Mouse (Mus musculus) C2C12 (cell line): ENCODE results near the gene Mcrip2. TPM values are rescaled to one million over a fixed set of nuclear protein-coding genes. Genes with fewer than 3 reads are reported as not detected.

Experiments used
- H3K27me3 ChIP-seq: one replicate; pipeline ENCODE4 v1.6.1; 2011; ENCODE audit not compliant: control insufficient read depth, insufficient read depth, insufficient read length
- H3K36me3 ChIP-seq: one replicate; pipeline ENCODE4 v1.6.1; 2011; ENCODE audit not compliant: control insufficient read depth, insufficient read depth
- H3K4me3 ChIP-seq: one replicate; pipeline ENCODE4 v1.5.1; 2011; ENCODE audit warnings: mild to moderate bottlenecking, control low read depth; ENCODE audit not compliant: poor library complexity, insufficient read depth, severe bottlenecking
- H3K79me2 ChIP-seq: one replicate; pipeline ENCODE4 v1.6.1; 2011; ENCODE audit not compliant: control insufficient read depth, insufficient read depth
- H3K79me3 ChIP-seq: one replicate; pipeline ENCODE4 v1.6.1; 2011; ENCODE audit warnings: low read depth, control low read depth
- H3ac ChIP-seq: one replicate; pipeline ENCODE3; 2011; ENCODE audit warnings: low read depth; ENCODE audit not compliant: control insufficient read depth, insufficient read length
- CEBPB ChIP-seq: IDR thresholded peaks from one replicate; pipeline ENCODE4 v1.6.1; 2011; ENCODE audit warnings: low read depth, mild to moderate bottlenecking, control low read depth, moderate library complexity
- CTCF ChIP-seq: IDR thresholded peaks from one replicate; pipeline ENCODE4 v1.5.1; 2011; ENCODE audit not compliant: control insufficient read depth, insufficient read depth, insufficient read length
- FOSL1 ChIP-seq: IDR thresholded peaks from one replicate; pipeline ENCODE4 v1.8.0; 2011; ENCODE audit warnings: mild to moderate bottlenecking, low read length; ENCODE audit not compliant: poor library complexity, insufficient read depth, severe bottlenecking
- MAX ChIP-seq: IDR thresholded peaks from one replicate; pipeline ENCODE4 v1.6.1; 2011; ENCODE audit warnings: mild to moderate bottlenecking, control low read depth
- MYOD1 ChIP-seq: IDR thresholded peaks from one replicate; pipeline ENCODE4 v1.6.1; 2011; ENCODE audit warnings: low read depth; ENCODE audit not compliant: control insufficient read depth, insufficient read length
- MYOG ChIP-seq: IDR thresholded peaks from one replicate; pipeline ENCODE4 v1.6.1; 2011; ENCODE audit not compliant: control insufficient read depth, insufficient read length; ENCODE audit errors: extremely low read depth
- USF1 ChIP-seq: IDR thresholded peaks from one replicate; pipeline ENCODE4 v1.6.1; 2011; ENCODE audit warnings: low read depth, mild to moderate bottlenecking, control low read depth, moderate library complexity
- polyA plus RNA-seq: library from polyadenylated mRNA; unstranded; fragments of >200 nt; fragmentation: generic; extraction: Trizol; gene quantifications from one replicate; pipeline ENCODE4 v1.2.1, GENCODE M21; 2012; ENCODE audit warnings: missing spikeins

Mcrip2 gene
- polyA plus RNA-seq, 1 experiment = 36.3 TPM

DNA sequence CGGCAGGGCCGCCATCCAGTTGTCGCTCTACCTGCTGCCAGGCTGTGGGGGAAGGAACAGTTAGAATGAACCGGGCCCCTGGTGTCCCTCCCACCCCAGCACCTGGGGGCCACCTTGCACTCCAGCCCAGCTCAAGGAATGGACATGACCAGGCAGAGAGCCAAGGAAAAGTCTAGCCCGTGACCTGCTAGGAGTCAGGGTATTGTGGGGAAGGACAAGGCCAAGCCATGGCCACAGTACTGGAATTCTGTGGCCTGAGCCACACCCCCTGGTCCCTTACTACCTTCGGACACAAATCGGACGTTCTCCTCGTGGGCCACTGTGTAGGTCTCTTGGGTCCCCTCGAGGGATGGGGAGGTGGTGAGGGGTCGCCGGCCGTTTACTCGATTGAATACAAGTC lies 4.3 kb downstream of the Mcrip2 start:
- TF ChIP-seq USF1 (no peak), MYOD1 (no peak), CEBPB (no peak), MAX (no peak), MYOG (no peak)
- Histone ChIP-seq H3ac (no peak overlapping the region), H3K27me3 (no peaks in the 10 kb centered on the region), H3K79me2 (peaks cover 9% of the 10 kb centered on the region), H3K4me3 (no peak overlapping the region), H3K79me3 (no peaks in the 10 kb centered on the region), H3K36me3 (no peaks in the 10 kb centered on the region)

DNA sequence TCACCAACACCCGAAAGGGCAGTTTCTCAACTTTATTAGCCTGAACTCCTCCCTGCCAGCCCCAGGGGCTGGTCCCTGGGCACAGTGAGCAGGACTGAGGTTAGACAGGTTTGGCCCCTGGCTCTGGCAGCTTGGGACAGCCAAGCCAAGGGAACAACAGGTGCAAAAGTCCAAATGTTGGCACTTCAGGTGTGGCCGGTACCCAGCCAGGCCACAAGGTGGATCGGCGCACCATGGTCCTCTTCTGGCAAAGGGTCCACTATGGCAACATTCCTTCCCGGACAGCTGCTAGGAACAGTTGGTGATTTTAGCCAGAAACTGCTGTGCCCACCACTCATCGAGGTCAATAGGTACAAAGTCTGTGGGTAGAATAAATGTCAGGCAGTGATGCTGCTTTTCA lies 4.9 kb downstream of the Mcrip2 start:
- Histone ChIP-seq H3K36me3 (no peaks in the 10 kb centered on the region), H3K79me3 (no peaks in the 10 kb centered on the region), H3K4me3 (no peak overlapping the region), H3K27me3 (no peaks in the 10 kb centered on the region), H3ac (no peak overlapping the region), H3K79me2 (peaks cover 9% of the 10 kb centered on the region)
- TF ChIP-seq CTCF (no peak), MYOD1 (no peak), USF1 (no peak)

GRCm38 (mm10) chr17:25861704-25862612 lies 6.6 kb downstream of the Mcrip2 start:
- Histone ChIP-seq H3K27me3 (no peaks in the 10 kb centered on the region), H3K36me3 (no peaks in the 10 kb centered on the region), H3K4me3 (peak overlapping the region; percentile 43), H3K79me2 (no peaks in the 10 kb centered on the region), H3K79me3 (no peaks in the 10 kb centered on the region), H3ac (peak overlapping the region; percentile 81)
- no peak for TF ChIP-seq MYOG
- no peak for TF ChIP-seq MAX
- no peak for TF ChIP-seq CTCF
- TF ChIP-seq FOSL1 = no peak

GRCm38 (mm10) chr17:25860832-25861703 lies 7.5 kb downstream of the Mcrip2 start, which contains the start of gene Wdr90:
Gene Wdr90 (minus strand): TSS chr17:25861501.
- no peaks in the 10 kb centered on the region for H3K79me2 ChIP-seq
- peak within 1 kb of the TSS; percentile 43 for H3K4me3 ChIP-seq

DNA sequence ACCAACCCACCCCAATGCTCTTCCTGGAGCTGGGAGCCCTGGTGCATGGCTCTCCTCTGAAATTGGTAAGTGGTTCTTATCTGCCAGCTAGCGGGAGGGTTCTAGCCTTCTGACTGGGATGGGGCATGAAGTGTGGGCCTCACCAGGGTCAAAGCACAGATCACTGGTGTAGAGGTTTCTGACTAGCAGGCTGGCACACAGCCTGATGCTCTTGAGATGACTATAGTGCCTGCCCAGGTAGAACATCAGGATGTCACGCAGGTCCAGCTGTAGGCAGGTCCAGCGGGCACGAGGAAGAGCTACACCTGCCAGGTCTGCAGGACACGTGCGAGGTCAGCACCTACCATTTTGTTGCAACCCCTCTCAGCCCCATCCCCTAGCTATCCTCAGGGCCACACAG lies 8.3 kb downstream of the Mcrip2 start:
- Histone ChIP-seq H3K4me3 (peak overlapping the region; percentile 43), H3K27me3 (no peaks in the 10 kb centered on the region), H3K36me3 (no peaks in the 10 kb centered on the region), H3ac (no peak overlapping the region), H3K79me3 (no peaks in the 10 kb centered on the region), H3K79me2 (no peaks in the 10 kb centered on the region)
- TF ChIP-seq CTCF (no peak), MAX (no peak)

More at GRCm38 (mm10) chr17:25860832-25861703, 7.5 kb downstream of the Mcrip2 start, which contains the start of gene Wdr90:
- H3ac ChIP-seq = peak within 1 kb of the TSS; percentile 81
- H3K79me3 ChIP-seq = no peaks in the 10 kb centered on the region
- TF ChIP-seq CTCF (no peak), MYOG (no peak), MYOD1 (no peak), CEBPB (peak; percentile 83), USF1 (peak; percentile 28), FOSL1 (no peak), MAX (peak; percentile 63)
- H3K27me3 ChIP-seq = no peaks in the 10 kb centered on the region
- no peaks in the 10 kb centered on the region for H3K36me3 ChIP-seq

- peak within 1 kb of the TSS; percentile 99 for H3ac ChIP-seq
- H3K4me3 ChIP-seq = peak within 1 kb of the TSS; percentile 72
- H3K36me3 ChIP-seq = peaks cover 26% of the 10 kb centered on the region
- TF ChIP-seq MAX (no peak), FOSL1 (no peak), MYOG (no peak), CEBPB (no peak), USF1 (no peak), CTCF (no peak), MYOD1 (no peak)
- H3K79me2 ChIP-seq = peaks cover 23% of the 10 kb centered on the region
- H3K79me3 ChIP-seq = peaks cover 5% of the 10 kb centered on the region
- no peaks in the 10 kb centered on the region for H3K27me3 ChIP-seq
Observed at GRCm38 (mm10) chr17:25844396-25844901, 24.1 kb downstream of the Mcrip2 start, which contains the start of gene Rhot2. Gene Rhot2 (minus strand): TSS chr17:25844851.
